Mouse (Mus musculus): ENCODE measurements around the gene Slamf9.
A peak's percentile ranks its signal among the peaks of the same experiment; 100 is the strongest.

Gene Slamf9

GRCm38 (mm10) chr1:172461602-172462001 lies 13.6 kb upstream of the Slamf9 start:
- no peak for DNase-seq (ENCODE audit: low spot score)

- no peak for DNase-seq (ENCODE audit: low spot score)
Measured at GRCm38 (mm10) chr1:172462534-172462933, 12.6 kb upstream of the Slamf9 start.

- DNase-seq (ENCODE audit: low spot score) = no peak
Measured at GRCm38 (mm10) chr1:172463387-172464333, 11.5 kb upstream of the Slamf9 start.

- no peak for DNase-seq (ENCODE audit: low spot score)
Measured at GRCm38 (mm10) chr1:172468301-172468877, 6.8 kb upstream of the Slamf9 start.

- no peak for DNase-seq (ENCODE audit: low spot score)
Measured at GRCm38 (mm10) chr1:172469373-172469772, 5.8 kb upstream of the Slamf9 start.

- DNase-seq (ENCODE audit: low spot score) = no peak
Measured at GRCm38 (mm10) chr1:172469810-172470448, 5.2 kb upstream of the Slamf9 start.

- no peak for DNase-seq (ENCODE audit: low spot score)
Measured at GRCm38 (mm10) chr1:172472909-172473308, 2.2 kb upstream of the Slamf9 start.

- no peak for DNase-seq (ENCODE audit: low spot score)
Measured at GRCm38 (mm10) chr1:172474196-172474595, 962 bp upstream of the Slamf9 start.

- no peak for DNase-seq (ENCODE audit: low spot score)
Measured at GRCm38 (mm10) chr1:172478020-172478419, 2.9 kb downstream of the Slamf9 start.

- DNase-seq (ENCODE audit: low spot score) = no peak
Measured at GRCm38 (mm10) chr1:172480376-172480775, 5.2 kb downstream of the Slamf9 start.

- no peak for DNase-seq (ENCODE audit: low spot score)
Measured at GRCm38 (mm10) chr1:172481111-172481510, 6.0 kb downstream of the Slamf9 start.

GRCm38 (mm10) chr1:172481540-172482280 lies 6.6 kb downstream of the Slamf9 start, which contains the start of gene Igsf9:
Igsf9 (plus strand) TSS chr1:172481788.
- peak; percentile 90 for DNase-seq (ENCODE audit: low spot score)

GRCm38 (mm10) chr1:172482518-172483360 lies 7.6 kb downstream of the Slamf9 start:
- no peak for DNase-seq (ENCODE audit: low spot score)

GRCm38 (mm10) chr1:172483361-172483660 lies 8.2 kb downstream of the Slamf9 start:
- DNase-seq (ENCODE audit: low spot score) = no peak

GRCm38 (mm10) chr1:172484236-172484635 lies 9.1 kb downstream of the Slamf9 start:
- no peak for DNase-seq (ENCODE audit: low spot score)

- no peak for DNase-seq (ENCODE audit: low spot score)
Measured at GRCm38 (mm10) chr1:172484671-172485070, 9.5 kb downstream of the Slamf9 start.

- no peak for DNase-seq (ENCODE audit: low spot score)
Measured at GRCm38 (mm10) chr1:172485821-172486220, 10.7 kb downstream of the Slamf9 start.

- DNase-seq (ENCODE audit: low spot score) = no peak
Measured at GRCm38 (mm10) chr1:172486236-172486635, 11.1 kb downstream of the Slamf9 start.

- DNase-seq (ENCODE audit: low spot score) = no peak
Measured at GRCm38 (mm10) chr1:172486651-172487050, 11.5 kb downstream of the Slamf9 start.

GRCm38 (mm10) chr1:172487859-172488258 lies 12.7 kb downstream of the Slamf9 start:
- no peak for DNase-seq (ENCODE audit: low spot score)

GRCm38 (mm10) chr1:172488831-172489230 lies 13.7 kb downstream of the Slamf9 start:
- no peak for DNase-seq (ENCODE audit: low spot score)

All from T-cell, adult 2 months (primary cell).